Mouse (Mus musculus) layer of hippocampus, adult 9-10 months (tissue): ENCODE results near the gene Anxa6.
A peak's percentile ranks its signal among the peaks of the same experiment; 100 is the strongest.
"Not testable (repeated sequence)": the region's sequence is repeated elsewhere in the genome, so short reads cannot be mapped to it uniquely, and the experiment has no call there.

ENCODE experiments used
- DNase-seq: peaks from one replicate; pipeline ENCODE4 v3.0.0; 2022; ENCODE audit warnings: low spot score

The Anxa6 gene

GRCm38 (mm10) chr11:54961164-54961850 is 71.9 kb downstream of the Anxa6 start:
- no peak for DNase-seq

DNA sequence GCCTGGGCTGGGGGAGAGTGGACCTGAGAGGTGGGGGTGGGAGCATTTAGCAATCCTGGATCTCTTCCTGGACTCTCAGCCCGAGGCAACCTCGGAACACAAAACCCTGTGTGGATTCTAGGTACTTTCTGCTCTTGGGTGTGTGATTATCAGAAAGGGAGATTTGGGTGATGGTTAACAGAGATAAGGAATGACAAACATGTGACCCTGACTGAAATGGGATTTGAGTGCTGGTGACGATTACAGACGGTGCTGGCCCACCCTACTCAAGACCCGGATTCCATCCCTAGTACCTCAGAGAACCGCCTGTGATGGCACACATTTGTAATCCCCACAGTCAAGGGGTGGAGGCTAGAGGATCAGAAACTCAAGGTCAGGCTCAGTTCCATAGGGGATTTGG is 73.0 kb downstream of the Anxa6 start:
- DNase-seq = no peak

GRCm38 (mm10) chr11:54958571-54959073 is 74.6 kb downstream of the Anxa6 start:
- no peak for DNase-seq

DNA sequence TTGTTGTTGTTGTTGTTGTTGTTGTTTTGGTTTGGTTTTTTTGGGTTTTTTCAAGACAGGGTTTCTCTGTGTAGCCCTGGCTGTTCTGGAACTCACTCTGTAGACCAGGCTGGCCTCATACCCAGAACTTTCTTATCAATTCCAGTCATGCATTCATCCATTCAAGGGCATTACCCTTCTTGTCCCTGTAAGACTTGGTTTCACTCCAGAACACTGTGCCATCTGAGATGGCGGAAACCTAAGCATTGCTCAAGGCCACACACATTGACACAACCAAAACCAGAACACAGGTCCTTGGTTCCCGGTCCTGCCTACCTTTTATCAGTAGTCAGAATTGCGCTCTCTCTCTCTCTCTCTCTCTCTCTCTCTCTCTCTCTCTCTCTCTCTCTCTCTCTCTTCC is 75.5 kb downstream of the Anxa6 start:
- not testable (repeated sequence) for DNase-seq

GRCm38 (mm10) chr11:54956912-54957311 is 76.3 kb downstream of the Anxa6 start:
- DNase-seq = no peak

DNA sequence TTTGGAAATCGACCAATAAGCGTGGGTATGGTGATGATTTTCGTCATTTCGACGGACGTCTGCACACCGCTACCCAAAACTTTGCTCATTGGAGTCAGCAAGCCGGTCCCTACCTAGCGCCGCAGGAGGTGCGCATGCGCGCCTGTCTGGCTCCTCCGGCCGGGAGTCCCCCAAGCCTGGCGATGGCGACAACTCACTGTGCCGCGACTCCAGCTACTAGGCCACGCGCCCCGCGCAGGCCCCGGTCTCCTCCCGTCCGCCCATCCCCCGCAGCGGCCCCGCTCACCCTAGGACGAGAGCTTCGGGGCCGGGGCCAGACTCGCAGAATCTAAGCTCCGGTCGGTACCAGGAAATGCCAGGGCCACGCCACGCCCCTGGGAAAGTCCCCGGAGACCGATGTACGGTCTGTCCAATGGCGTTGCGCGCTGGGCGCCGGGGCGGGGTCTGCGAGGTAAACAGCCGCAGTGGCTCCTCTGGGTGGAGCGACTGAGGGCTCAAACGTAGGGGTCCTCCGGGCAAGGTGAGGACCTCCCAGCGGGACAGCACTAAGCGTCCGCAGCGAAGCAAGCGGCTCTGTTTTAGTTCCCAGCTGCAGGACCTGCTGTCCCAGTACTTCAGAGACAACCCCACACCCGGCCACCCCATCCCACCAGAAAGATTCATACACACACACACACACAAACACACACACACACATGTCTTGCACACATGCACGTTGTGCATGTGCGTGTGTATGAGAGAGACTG is 77.3 kb downstream of the Anxa6 start:
- DNase-seq = peak; percentile 97

DNA sequence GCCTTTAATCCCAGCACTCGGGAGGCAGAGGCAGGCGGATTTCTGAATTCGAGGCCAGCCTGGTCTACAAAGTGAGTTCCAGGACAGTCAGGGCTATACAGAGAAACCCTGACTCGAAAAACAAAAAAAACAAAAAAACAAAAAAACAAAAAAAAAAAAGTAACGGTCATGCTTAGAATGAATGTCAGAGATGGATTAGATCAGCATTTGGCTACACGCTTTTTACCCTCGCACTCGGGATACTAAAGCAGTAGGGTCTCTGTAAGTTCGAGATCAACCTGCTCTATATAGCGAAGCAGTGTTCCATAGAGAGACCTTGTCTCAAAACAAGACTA is 77.9 kb downstream of the Anxa6 start:
- DNase-seq = not testable (repeated sequence)

DNA sequence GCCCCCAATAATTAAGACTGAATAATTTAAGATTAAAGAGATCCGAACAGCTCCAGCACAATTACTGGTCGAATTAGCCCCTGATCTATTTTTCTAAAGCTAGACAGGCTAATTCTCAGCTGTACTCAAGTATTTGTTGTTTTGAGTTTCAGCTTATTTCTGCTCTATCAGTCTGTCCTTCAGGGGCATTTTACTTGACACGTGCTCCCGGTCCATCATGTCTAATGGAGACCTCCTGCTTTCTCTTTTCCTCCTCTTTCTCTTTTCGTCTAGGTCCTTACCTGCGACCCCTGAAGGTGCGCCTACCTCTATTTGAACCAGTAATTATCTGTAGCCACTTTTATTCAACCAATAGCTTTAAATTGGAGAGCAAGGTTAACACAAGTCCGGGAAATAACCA is 78.5 kb downstream of the Anxa6 start:
- no peak for DNase-seq

GRCm38 (mm10) chr11:54953993-54954446 is 79.2 kb downstream of the Anxa6 start:
- no peak for DNase-seq

- no peak for DNase-seq
These were observed 80.6 kb downstream of the Anxa6 start for GRCm38 (mm10) chr11:54952651-54953050.

DNA sequence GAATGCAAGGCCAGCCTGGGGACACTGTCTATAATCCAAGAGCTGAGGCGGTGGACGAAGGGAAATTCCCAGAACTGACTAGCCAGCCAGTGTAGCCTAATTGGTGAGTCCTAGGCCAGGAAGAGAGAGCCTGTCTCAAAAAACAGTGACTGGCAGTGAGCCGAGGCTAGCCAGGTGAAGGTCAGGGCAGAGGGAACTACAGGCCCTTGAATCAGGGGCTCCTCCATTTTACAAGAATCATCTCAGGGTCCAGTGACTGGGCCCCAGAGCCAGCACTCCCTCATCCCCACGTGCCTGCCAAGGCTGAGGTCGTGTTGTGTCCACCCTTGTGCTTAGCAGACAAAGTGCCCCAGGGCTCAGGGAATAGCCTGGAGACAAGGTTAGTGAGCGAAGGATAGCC is 82.6 kb downstream of the Anxa6 start:
- no peak for DNase-seq

- no peak for DNase-seq
These were observed 83.5 kb downstream of the Anxa6 start for GRCm38 (mm10) chr11:54949717-54950116.

GRCm38 (mm10) chr11:54944702-54945101 is 88.5 kb downstream of the Anxa6 start:
- no peak for DNase-seq

DNA sequence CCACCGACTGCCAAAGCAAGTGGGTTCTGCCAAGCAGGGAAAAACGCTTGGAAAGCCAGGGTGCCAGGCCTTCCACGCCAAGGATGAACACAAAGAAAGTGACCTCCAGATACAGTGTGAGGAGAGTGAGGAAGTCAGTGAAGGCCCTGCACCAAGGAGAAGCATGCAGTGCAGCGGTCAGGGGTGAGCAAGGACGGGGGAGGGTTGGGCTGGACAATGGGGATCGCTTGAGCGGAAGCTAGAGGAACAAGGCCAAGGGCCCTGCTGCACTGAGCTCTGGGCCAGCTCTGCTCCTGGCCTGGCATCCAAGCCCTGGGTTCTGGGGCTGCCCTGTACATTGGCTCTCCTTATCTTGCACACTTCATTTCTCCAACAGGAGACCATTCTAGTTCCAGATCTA is 93.2 kb downstream of the Anxa6 start:
- DNase-seq = no peak

GRCm38 (mm10) chr11:54939501-54939900 is 93.7 kb downstream of the Anxa6 start:
- no peak for DNase-seq

GRCm38 (mm10) chr11:54936771-54937140 is 96.5 kb downstream of the Anxa6 start:
- no peak for DNase-seq

GRCm38 (mm10) chr11:54936035-54936770 is 97.0 kb downstream of the Anxa6 start:
- no peak for DNase-seq

DNA sequence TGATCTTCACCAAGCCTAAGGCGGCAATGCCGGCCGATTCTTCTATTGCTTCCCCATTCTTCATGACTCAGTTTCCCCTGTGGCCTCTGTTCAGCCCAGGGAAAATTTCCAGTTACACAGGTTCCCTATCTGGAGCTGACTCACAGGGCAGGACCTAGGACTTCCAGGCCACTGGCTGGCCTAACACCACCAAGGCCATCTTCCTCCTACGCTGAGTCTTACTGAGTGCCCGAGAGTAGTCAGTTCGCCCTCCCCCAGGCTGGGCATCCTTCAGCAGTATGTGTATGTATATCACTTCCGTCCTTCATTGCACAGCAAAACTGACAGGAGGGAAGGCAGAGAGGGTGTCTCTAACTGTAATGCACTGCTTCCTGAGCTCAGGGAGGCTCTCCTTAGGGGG is 99.0 kb downstream of the Anxa6 start:
- DNase-seq = no peak

DNA sequence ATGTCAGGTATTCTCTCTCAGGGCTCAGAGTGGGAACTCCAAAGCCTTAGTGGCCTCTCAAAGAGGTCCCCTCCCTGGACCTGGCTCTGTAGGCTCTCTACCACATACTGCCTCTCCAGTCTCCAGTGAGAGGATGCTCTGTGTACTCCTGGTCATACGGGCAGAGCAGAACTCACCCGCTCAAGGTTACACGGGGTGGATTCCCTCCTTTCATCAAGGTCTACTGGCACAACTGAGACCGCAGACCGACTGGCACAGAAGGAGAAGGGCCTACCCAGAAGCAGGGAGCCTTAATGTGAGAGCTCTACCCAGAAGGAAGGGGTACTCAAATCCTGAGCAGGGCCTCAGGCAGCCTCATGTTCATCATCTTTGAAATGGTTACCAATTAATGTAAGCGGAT is 100.7 kb downstream of the Anxa6 start:
- DNase-seq = no peak

DNA sequence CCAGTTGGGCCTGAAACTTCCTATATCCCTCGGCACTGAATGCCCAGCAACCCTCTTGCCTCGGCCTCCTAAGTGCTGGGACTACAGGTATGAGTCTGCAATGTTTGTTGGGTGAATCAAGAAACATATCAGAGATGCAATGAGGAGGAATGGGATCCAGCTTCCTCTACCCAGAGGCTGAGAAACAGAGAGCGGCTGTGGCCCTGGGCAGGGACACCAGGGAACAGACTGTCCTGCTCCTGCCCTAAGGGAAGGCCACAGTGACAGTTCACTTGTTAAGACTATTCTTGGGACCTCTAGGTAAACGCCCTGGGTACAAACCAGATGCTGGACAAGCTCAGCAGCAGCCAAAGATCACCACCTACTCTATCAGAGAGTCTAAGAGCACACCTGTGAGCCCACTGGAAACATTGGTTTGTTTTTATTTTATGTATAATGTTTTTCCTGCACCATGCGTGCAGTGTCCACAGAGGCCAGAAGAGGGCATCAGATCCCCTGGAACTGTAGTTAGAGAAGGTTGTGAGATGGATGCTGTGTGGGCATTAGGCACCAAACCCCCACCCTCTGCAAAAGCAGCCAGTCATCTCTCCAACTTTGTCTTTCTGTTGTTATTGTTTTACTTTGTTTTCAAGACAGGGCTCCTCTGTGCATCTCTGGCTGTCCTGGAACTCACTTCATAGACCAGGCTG is 101.7 kb downstream of the Anxa6 start:
- peak; percentile 38 for DNase-seq

- DNase-seq = no peak
These were observed 102.8 kb downstream of the Anxa6 start for GRCm38 (mm10) chr11:54930318-54930979.

DNA sequence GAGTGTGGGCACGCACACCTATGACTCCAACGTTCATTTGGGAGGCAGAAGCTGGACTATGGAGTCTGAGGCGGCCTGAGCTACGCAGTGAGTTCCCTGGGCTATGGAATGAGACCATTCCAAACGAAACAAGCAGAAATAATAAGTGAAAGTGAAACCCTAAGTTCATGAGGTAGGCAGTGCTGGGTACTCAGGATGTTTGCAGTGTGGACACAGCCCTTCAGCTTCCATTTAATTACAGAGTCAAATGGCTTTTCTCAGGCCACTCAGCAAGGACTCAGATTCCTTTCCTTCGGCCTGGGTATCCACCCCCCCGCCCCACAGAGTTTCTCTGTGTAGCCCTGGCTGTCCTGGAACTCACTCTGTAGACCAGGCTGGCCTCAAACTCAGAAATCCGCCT is 103.5 kb downstream of the Anxa6 start:
- DNase-seq = no peak
